Mouse (Mus musculus): ENCODE results near the gene Synm.

GRCm38 (mm10) chr7:67728809-67729208, 30.7 kb downstream of the Synm start:
- no peak for TF ChIP-seq CTCF (IDR thresholded peaks at IDR 0.05)
- TF ChIP-seq EP300 (IDR thresholded peaks at IDR 0.05) = no peak
